Mouse (Mus musculus) urinary bladder, postnatal 0 days (tissue): ENCODE measurements around the gene Krtap4-1. TPM values are rescaled to one million over a fixed set of nuclear protein-coding genes. Genes with fewer than 3 reads are reported as not detected.

ENCODE experiments used
- polyA plus RNA-seq: library from polyadenylated mRNA; unstranded; fragments of >200 nt; fragmentation: Nextera tagmentation; extraction: Ambion mirVana; gene quantifications from 2 replicates; pipeline ENCODE4 v1.2.1, GENCODE M21; 2015

Gene Krtap4-1
- polyA plus RNA-seq = not detected in 2 replicates

GRCm38 (mm10) chr11:99628138-99628537 is at the start of gene Krtap4-1:
Gene Krtap4-1, minus strand, starts transcription at chr11:99628238.

GRCm38 (mm10) chr11:99665860-99666259 is 37.8 kb upstream of the Krtap4-1 start, which contains the start of gene Krtap4-6:
Gene Krtap4-6, minus strand, starts transcription at chr11:99665960.

DNA sequence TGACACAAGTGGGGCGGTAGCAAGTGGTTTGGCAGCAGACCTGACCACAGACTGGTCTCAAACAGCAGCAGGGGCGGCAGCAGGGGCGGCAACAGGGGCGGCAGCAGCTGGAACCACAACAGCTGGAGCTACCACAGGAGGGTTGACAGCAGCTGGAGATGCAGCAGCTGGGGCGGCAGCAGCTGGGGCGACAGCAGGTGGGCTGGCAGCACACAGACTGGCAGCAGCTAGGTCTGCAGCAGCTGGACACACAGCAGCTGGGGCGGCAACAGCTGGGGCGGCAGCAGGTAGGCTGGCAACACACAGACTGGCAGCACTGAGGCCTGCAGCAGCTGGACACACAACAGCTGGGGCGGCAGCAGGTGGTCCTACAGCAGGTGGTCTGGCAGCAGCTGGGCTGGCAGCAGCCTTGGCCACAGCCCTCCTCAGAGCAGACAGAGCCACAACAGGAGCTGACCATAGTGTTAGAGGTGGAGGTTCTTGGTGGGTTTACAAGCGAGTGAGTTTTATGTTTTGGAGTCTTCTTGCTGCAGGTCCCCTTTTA is 30.5 kb upstream of the Krtap4-1 start, which contains the start of gene Gm11563:
TSS of gene Gm11563 (minus strand) at position 494 of the 544 bp plus-strand sequence.

DNA sequence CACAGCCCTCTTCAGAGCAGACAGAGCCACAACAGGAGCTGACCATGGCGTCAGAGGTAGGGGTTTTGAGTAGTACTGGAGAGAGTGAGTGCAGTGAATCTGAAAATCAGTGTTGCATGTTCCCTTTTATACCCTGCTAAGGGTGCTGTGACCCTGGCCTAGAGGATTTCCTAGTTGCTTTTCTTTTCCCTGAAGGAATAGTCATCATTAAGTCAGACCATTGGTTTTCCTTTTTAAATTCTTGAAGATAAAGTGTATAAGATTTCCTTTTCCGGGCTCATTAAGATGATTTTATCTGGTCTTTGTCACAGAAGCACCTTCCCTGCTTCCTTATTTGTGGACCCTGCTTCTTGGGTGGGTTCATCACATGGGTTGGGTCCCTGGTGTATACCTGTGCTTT is 22.1 kb upstream of the Krtap4-1 start, which contains the start of gene Gm11555:
TSS of gene Gm11555 (minus strand) at position 101 of the 400 bp plus-strand sequence.

DNA sequence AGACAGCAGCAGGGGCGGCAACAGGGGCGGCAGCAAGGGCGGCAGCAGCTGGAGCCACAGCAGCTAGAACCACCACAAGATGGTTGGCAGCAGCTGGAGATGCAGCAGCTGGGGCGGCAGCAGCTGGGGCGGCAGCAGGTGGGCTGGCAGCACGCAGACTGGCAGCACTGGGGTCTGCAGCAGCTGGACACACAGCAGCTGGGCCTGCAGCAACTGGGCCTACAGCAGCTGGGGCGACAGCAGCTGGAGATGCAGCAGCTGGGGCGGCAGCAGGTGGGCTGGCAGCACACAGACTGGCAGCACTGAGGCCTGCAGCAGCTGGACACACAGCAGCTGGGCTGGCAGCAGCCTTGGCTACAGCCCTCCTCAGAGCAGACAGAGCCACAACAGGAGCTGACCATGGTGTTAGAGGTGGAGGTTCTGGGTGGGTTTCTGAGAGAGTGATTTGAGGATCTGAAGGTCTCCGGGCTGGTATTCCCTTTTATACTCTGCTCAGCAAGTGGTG is 15.6 kb upstream of the Krtap4-1 start, which contains the start of gene Krtap4-7:
TSS of gene Krtap4-7 (minus strand) at position 455 of the 505 bp plus-strand sequence.

GRCm38 (mm10) chr11:99634653-99635134 is 6.7 kb upstream of the Krtap4-1 start, which contains the start of gene Krtap4-2:
Gene Krtap4-2, minus strand, starts transcription at chr11:99635084.

DNA sequence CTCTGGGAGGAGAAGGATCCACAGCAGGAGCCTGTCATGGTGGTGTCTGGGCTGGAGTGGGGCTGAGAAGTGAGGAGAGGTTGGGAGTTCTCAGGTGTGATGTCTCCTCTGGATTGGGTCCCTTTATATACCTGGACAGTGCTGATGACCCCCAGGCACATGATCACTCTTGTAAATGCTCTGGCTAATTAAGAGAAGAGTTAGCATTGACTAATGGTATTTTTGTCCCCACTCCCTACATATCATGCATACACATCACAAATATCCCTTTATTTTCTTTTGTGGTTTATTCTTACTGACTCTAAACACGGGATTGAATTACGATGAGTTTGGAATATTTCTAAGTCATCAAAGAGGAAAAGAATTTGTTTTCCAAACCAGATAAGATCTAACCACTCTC is 7.7 kb downstream of the Krtap4-1 start, which contains the start of gene Gm11562:
TSS of gene Gm11562 (minus strand) at position 101 of the 400 bp plus-strand sequence.

DNA sequence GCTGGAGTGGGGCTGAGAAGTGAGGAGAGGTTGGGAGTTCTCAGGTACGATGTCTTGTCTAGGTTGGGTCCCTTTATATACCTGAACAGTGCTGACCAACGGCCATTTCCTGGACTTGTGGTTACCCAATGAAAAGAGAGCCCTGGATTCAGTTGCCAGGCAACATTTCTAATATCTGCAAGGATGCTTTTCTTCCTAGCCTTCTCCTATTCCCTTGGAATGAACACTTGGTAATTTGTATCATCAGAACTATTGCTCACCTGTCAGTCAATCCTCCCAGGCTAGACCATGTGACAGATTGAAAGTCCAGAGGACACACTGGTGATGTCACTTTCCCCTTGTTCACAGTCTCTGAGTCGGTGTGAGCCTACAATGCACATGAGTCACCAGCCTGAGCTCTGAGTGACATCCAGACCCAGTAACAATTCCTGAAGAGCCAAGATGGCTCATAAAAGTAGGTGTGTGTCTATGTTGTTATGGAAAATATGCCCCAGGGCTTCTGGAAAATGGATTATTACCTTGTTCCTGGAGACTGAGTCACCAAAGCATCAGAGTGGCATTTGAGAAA is 13.2 kb downstream of the Krtap4-1 start, which contains the start of gene Krtap2-4:
TSS of gene Krtap2-4 (minus strand) at position 51 of the 568 bp plus-strand sequence.

DNA sequence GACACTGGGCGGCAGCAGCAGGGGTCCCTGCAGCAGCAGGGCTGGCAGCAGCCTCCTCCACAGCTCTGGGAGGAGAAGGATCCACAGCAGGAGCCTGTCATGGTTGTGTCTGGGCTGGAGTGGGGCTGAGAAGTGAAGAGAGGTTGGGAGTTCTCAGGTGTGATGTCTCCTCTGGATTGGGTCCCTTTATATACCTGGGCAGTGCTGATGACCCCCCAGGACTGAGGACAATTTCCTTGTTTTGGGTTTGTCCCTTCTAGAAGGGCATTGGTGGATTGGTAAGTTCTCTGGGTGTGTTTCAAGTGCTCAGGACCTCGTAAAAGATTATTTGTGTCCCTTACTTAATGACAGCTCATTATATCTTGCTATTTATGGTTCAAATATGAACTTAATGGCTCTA is 17.9 kb downstream of the Krtap4-1 start, which contains the start of gene Gm11937:
TSS of gene Gm11937 (minus strand) at position 101 of the 400 bp plus-strand sequence.

GRCm38 (mm10) chr11:99603208-99603607 is 24.8 kb downstream of the Krtap4-1 start, which contains the start of gene Gm11938:
Gene Gm11938, minus strand, starts transcription at chr11:99603308.

DNA sequence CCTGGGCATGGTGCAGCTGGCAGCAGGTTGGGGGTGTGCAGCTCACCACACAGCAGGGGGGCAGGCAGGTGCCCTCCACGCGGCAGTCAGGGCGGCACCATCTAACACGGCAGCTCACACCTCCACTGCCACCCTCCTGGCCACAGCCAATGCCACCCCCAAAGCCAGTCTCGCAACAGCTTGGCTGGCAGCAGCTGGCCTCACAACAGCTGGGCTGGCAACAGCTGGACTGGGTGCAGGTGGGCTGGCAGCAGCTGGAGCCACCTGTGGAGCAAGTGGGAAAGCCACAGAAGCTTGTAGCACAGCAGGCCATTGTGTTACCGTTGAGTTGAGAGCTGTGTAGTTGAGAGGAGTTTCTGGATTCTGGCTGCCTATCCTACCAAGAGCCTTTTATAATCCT is 30.3 kb downstream of the Krtap4-1 start, which contains the start of gene Krtap9-3:
TSS of gene Krtap9-3 (minus strand) at position 364 of the 400 bp plus-strand sequence.

DNA sequence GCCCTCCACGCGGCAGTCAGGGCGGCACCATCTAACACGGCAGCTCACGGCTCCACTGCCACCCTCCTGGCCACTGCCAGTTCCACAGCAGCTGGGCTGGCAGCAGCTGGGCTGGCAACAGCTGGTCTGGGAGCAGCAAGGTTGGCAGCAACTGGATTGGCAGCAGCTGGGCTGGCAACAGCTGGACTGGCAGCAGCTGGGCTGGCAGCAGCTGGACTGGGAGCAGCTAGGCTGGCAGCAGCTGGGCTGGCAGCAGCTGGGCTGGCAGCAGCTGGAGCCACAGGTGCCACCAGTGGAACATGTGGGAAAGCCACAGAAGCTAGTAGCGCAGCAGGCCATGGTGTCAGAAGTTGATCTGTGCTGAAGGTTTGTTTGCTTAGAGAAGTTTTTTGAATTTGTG is 37.1 kb downstream of the Krtap4-1 start, which contains the start of gene Krtap1-3:
TSS of gene Krtap1-3 (minus strand) at position 359 of the 400 bp plus-strand sequence.

DNA sequence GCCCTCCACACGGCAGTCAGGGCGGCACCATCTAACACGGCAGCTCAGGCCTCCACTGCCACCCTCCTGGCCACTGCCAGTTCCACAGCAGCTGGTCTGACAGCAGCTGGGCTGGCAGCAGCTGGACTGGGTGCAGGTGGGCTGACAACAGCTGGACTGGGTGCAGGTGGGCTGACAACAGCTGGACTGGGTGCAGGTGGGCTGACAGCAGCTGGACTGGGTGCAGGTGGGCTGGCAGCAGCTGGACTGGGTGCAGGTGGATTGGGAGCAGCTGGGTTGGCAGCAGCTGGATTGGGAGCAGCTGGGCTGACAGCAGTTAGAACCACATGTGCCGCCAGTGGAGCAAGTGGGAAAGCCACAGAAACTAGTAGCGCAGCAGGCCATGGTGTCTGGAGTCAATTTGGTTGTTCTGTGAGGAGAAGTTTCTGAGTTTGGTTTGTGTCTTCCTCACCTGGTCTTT is 44.8 kb downstream of the Krtap4-1 start, which contains the start of gene Krtap1-4:
TSS of gene Krtap1-4 (minus strand) at position 410 of the 460 bp plus-strand sequence.

GRCm38 (mm10) chr11:99580636-99581035 is 47.4 kb downstream of the Krtap4-1 start, which contains the start of gene Krtap1-5:
Gene Krtap1-5, minus strand, starts transcription at chr11:99581016.

Other genes with a start within 250 kb of the Krtap4-1 start
- gene Krt10, start 238.9 kb downstream of the Krtap4-1 start, polyA plus RNA-seq = 13.5 and 14.5 TPM in 2 replicates
- gene Krt12, start 206.0 kb downstream of the Krtap4-1 start, polyA plus RNA-seq = not detected in 2 replicates
- 71.7 and 82.2 TPM in 2 replicates for gene Krt20, start 190.1 kb downstream of the Krtap4-1 start, polyA plus RNA-seq
- gene Krt23, start 135.1 kb downstream of the Krtap4-1 start, polyA plus RNA-seq = 2.6 and 3.4 TPM in 2 replicates
- gene Krt39, start 106.9 kb downstream of the Krtap4-1 start, polyA plus RNA-seq = not detected in 2 replicates
- gene Krt40, start 85.1 kb downstream of the Krtap4-1 start, polyA plus RNA-seq = not detected in 2 replicates
- gene Krtap3-3, start 77.4 kb downstream of the Krtap4-1 start, polyA plus RNA-seq = not detected in 2 replicates
- not detected in 2 replicates for gene Krtap3-2, start 71.4 kb downstream of the Krtap4-1 start, polyA plus RNA-seq
- gene Gm11939, start 68.8 kb downstream of the Krtap4-1 start, polyA plus RNA-seq = not detected in 2 replicates
- not detected in 2 replicates for gene Krtap3-1, start 61.6 kb downstream of the Krtap4-1 start, polyA plus RNA-seq
- gene Krtap1-5, start 47.2 kb downstream of the Krtap4-1 start, polyA plus RNA-seq = 0.12 TPM in 1 of 2 replicates, not detected in the other
- gene Krtap1-4, start 44.6 kb downstream of the Krtap4-1 start, polyA plus RNA-seq = not detected in 2 replicates
- gene Krtap1-3, start 36.9 kb downstream of the Krtap4-1 start, polyA plus RNA-seq = not detected in 2 replicates
- gene Krtap9-3, start 30.1 kb downstream of the Krtap4-1 start, polyA plus RNA-seq = not detected in 2 replicates
- not detected in 2 replicates for gene Gm11938, start 24.9 kb downstream of the Krtap4-1 start, polyA plus RNA-seq
- gene Gm11937, start 18.0 kb downstream of the Krtap4-1 start, polyA plus RNA-seq = not detected in 2 replicates
- gene Krtap2-4, start 13.4 kb downstream of the Krtap4-1 start, polyA plus RNA-seq = not detected in 2 replicates
- not detected in 2 replicates for gene Gm11562, start 7.8 kb downstream of the Krtap4-1 start, polyA plus RNA-seq
- not detected in 2 replicates for gene Krtap4-2, start 6.8 kb upstream of the Krtap4-1 start, polyA plus RNA-seq
- not detected in 2 replicates for gene Krtap4-7, start 15.9 kb upstream of the Krtap4-1 start, polyA plus RNA-seq
- gene Gm11555, start 22.0 kb upstream of the Krtap4-1 start, polyA plus RNA-seq = not detected in 2 replicates
- not detected in 2 replicates for gene Gm11563, start 30.7 kb upstream of the Krtap4-1 start, polyA plus RNA-seq
- gene Krtap4-6, start 37.7 kb upstream of the Krtap4-1 start, polyA plus RNA-seq = not detected in 2 replicates
- gene Gm14190, start 62.5 kb upstream of the Krtap4-1 start, polyA plus RNA-seq = not detected in 2 replicates
- gene Gm14180, start 106.1 kb upstream of the Krtap4-1 start, polyA plus RNA-seq = not detected in 2 replicates
- gene Gm11595, start 144.7 kb upstream of the Krtap4-1 start, polyA plus RNA-seq = not detected in 2 replicates
- gene Krtap4-8, start 152.5 kb upstream of the Krtap4-1 start, polyA plus RNA-seq = not detected in 2 replicates
- not detected in 2 replicates for gene Krtap4-9, start 157.0 kb upstream of the Krtap4-1 start, polyA plus RNA-seq
- gene Gm11596, start 165.2 kb upstream of the Krtap4-1 start, polyA plus RNA-seq = not detected in 2 replicates
- not detected in 2 replicates for gene Gm11569, start 170.7 kb upstream of the Krtap4-1 start, polyA plus RNA-seq
- gene Gm11554, start 176.2 kb upstream of the Krtap4-1 start, polyA plus RNA-seq = not detected in 2 replicates
- not detected in 2 replicates for gene Krtap4-13, start 181.7 kb upstream of the Krtap4-1 start, polyA plus RNA-seq
- gene Gm11564, start 187.4 kb upstream of the Krtap4-1 start, polyA plus RNA-seq = not detected in 2 replicates
- gene 2300003K06Rik, start 209.8 kb upstream of the Krtap4-1 start, polyA plus RNA-seq = not detected in 2 replicates
- gene Krtap4-16, start 223.4 kb upstream of the Krtap4-1 start, polyA plus RNA-seq = not detected in 2 replicates
- not detected in 2 replicates for gene Gm11568, start 229.7 kb upstream of the Krtap4-1 start, polyA plus RNA-seq
- not detected in 2 replicates for gene Gm11559, start 236.2 kb upstream of the Krtap4-1 start, polyA plus RNA-seq
- not detected in 2 replicates for gene Krtap9-1, start 245.2 kb upstream of the Krtap4-1 start, polyA plus RNA-seq